Mouse (Mus musculus) cerebellum, adult 8-10 months (tissue): Measurements from ENCODE around the gene Gm43064.

Source experiments
- DNase-seq: peaks from one replicate; pipeline ENCODE4 v3.0.0; 2022

The Gm43064 gene

DNA sequence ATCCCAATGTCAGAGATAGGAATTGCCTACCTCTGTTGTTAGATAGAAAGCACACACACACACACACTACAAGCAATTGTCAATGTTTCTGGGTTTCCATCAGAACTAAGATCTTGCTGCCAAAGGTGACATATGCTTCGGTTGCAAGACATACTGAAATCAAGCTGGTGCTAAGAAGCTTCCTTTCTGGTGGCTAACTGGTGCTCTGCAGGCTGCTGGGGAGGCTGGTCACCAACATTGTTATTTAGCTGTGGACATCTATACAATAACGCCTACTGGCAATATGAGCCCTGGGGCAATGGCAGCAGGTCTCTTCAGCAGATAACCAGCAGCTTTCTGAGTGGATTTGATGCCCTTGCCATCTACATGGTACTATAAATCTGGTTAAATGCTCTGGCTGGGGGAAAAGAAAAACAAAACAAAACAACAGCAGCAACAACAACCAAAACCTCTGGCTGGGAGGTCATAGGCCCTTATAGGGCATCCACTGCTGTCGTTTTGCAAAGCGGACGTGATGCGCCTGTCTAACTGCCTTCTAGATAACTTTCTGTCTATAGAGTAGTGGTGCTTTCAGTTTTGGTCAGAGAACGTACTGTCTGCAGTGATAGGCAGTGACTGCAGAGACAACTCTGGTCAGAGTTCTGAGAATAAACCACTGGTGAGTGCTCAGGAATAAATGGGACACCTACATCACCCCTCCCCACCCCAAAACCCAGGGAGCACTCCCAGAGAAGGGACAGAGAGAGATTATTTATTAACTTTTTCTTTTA, 47.8 kb downstream of the Gm43064 start:
- no peak for DNase-seq

DNA sequence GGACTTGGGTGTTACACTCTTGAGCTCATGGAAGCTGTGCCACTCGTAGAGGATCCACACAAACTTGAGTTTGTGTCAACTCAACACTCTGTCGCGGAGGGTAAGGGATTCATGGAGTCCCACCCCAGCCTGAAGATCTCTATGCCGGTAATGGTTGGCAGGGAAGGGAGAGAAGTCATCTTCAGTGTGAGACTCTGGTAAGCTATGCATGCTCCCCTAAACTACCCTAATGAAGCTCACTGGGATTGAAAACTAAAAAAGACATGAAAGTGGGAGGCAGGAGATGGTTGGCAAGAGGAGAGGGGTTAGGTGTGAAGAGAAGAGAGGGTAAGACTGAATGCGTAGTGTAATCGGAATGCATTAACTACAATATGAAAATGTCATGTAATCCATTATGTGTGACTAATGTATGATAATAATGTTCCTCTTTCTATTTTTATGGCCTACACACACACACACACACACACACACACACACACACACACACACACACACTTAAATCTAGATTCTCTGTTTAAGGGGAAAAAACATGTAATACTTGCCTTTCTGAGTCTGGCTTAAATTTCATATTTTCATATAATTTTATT, 48.7 kb downstream of the Gm43064 start:
- no peak for DNase-seq

DNA sequence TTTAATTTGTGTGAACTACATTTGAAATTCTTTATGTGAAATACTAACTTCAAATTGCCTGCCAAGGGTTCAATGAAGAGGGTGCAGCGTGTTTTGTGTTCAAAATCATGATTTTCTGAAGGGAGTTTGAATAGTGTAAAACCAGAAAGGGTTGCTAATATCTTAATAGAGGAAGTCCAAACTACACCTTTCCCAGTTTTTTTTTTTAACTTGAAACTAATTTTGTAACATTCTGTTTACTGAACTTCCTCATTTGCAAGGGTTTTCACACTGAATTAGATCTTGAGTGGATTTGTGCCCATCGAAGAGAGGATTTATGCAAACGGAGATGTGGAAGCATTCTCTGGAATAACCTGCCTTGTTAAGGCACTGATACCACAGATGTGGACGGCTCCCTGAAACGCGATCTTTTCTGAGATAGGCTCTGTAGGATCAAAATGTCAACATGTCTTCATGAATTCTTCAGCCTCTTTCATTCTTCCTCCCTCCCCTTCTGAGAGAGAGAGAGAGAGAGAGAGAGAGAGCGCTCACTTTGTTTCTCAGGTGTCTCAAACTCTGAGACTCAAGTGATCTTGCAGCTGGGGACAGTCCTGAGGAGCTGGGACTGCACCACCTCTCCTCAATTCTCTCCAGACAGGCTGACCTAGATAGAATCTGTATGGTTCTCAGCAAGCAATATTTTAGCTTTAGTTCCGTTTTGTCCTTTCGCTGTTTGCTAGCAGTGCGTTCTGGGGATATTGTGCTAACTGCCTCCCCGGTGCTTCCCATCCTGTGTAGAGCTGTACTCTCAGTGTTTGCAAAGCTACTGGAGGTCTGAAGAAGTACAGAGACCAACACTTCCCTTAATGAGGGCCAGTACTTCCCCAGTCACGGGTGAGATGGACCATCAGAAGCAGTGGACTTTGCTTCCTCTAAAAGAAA, 49.8 kb downstream of the Gm43064 start, which contains the start of gene Ptpn22:
Gene Ptpn22, plus strand, starts transcription at position 915 of the 921 bp plus-strand sequence.
- no peak for DNase-seq

DNA sequence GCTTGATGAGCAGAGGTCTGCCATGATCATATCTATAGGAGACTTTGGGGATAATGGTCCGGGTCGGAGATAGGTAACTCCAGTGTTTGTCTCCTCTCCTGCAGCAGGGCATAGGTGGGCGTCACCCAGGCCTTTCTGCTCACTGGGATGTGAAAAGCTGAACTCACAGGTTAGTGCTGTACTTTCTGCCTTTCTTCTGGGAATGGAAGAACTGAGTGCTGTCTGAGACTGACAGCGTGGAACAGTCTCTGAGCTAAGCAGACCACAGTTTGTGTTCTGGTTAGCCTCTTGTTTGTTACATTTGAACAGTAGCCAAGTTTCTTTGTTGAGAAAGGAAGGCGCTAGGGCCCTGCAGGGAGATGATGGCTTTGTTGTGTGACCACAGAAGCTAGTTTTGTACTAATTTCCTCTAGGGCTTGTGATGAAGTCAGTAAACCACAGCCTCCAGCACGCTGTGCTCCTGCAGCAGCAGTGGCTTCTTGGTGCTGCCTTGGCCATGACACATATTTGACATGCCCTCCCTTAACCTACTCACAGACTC, 50.5 kb downstream of the Gm43064 start:
- no peak for DNase-seq

DNA sequence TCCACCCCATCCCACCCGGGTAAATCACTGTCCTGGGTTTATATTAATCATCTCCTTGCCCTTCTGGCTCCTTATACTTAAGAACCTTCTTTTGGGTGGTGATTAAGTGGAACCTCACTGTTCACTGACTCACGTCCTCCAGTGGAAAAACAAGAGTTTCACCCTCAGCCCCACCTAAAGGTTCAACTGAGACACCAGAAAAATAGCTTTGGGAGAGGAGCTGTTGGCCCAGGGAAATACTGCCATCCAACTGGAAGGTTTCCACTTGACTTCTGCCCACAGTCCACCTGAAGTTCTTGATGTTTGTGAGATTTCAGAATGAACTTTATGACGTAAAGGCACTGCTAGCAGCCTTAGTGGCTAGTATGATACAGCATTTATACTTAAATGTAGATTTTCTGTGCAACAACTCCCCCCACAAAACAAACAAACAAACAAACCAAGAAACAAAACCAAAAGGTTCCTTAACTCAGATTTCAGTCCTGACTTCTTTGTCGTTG, 53.4 kb downstream of the Gm43064 start:
- DNase-seq = no peak

DNA sequence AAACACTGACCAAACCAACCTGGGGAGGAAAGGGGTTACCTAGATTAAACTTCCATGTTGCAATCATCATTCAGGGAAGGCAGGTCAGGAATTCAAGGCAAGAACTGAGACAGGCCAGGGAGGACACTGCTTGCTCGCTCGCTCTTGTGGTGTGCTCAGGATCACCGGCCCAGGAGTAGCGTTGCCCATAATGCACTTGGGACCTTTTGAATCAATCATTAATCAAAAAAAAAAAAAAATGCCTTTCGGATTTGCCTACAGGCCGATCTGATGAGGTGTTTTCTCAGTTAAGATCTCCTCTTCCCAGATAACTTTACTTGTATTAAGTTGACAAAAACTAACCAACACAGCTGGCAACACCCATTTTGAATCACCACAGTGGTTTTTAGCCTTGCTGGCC, 54.8 kb downstream of the Gm43064 start:
- no peak for DNase-seq

DNA sequence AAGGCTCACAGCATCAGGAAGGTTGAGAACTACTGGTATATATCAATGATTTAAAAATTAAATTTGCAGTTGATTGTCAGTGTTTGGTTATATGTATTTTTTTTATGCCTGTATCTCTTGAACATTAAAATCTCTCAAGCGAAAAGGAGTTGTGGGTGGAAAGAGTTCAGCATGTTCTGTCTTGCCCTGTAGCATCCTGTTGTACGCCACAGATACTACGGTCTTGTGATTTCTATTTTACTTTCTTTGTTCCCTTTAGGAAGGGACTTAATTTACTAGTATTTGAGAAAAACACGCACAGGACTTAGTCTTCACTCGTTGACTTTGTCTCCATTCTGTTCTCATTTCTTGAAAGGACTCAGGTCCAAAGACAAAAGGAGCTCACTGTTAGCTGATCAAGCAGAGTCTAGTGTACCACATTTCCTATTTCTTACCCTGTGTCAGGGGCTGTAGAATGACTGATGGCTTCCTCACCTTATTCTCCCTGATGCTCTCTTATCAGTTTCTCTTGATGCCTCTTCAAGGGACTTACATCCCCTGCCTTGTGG, 58.1 kb downstream of the Gm43064 start:
- DNase-seq = no peak

DNA sequence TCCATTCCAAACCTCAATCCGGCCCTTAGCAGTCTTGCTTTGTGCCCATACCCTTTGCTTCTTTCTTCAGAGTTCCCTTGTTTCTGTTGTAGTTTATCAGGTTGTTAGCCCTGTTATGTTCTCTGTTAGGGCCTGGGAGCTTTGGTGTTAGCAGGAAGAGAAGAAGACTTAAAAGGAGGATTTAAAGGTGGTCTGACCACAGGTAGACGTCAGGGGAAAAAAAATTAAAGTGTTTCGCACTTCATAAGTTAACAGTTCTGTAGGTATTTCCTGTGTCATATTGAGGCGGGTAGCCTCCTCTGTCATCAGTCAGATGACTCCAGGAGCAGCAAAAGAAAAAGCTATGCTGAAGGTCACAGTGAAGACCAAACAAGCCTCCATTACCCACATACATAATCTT, 58.6 kb downstream of the Gm43064 start:
- no peak for DNase-seq

DNA sequence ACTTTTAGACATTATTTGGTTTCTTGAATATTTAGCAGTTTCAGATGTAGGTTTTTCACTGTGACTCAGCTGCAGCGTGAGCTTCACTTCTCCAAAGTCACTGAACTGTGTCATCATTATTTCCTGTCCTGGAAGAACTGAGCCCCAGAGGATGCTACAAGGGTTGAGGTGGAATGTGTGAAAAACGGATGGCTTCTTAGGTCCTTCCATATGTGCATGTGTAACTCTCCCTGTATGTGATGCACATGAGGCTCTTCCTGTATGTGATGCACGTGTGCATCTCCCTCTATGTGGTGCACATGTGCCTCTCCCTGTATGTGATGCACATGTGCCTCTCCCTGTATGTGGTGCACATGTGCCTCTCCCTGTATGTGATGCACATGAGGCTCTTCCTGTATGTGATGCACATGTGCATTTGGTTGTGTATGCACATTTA, 63.3 kb downstream of the Gm43064 start:
- no peak for DNase-seq

DNA sequence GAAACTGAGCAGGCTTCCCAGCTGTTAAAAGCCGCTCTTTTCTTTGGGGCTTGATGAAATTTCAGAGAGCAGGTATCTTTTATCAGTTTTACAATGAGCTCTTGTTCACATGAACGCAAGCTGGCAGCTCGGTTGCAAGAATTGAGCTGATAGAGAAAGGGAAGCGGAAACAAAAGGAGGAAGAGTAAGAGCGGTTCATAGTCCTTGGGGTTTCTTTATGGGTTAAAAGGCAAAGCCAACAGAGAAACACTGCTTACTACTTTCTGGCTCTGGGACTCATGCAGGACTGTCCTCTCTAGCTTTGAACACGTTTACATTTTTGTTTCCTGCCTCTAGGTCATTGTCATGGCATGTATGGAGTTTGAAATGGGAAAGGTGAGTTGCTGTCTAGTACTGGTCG, 65.0 kb downstream of the Gm43064 start:
- no peak for DNase-seq

DNA sequence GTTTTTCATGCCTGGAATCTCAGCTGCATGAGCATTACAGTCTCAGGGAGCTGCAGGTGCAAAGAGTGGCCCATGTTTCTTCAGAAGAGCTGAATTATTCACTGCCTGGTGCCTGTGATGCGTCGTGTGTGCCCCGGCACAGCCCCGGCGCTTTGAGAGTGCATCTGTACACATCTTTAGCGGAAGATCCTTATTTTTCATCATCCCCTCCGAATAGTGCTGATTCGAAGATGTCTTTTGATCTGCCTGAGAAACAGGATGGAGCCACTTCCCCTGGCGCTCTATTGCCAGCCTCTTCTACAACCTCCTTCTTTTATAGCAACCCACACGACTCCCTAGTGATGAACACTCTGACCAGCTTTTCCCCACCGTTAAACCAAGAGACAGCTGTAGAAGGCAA, 76.6 kb downstream of the Gm43064 start:
- no peak for DNase-seq

DNA sequence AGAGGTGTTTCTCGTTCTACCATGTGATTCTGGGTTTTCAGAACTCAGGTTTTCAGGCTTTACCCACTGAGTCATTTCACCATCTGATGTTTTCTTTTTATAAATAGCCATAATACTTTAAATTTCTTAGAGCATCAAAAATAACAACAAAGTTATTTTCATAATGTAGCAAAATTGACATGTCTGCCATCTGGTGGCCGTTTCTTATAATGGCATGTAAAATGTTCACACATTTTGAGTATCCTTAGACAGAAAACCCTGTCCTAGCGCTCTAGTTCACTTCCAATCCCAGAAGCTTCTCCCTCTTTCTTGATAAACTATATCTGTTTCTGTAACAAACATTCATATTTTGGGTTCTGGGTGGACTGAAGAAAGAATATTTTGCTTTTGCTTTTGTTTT, 78.2 kb downstream of the Gm43064 start:
- DNase-seq = peak; percentile 67
